Mouse (Mus musculus): ENCODE measurements around the gene Gtf2f2. TPM values are rescaled to one million over a fixed set of nuclear protein-coding genes. Genes with fewer than 3 reads are reported as not detected.
A peak's percentile ranks its signal among the peaks of the same experiment; 100 is the strongest.

Gene Gtf2f2
- 13.3 and 13.8 TPM in 2 replicates for polyA plus RNA-seq (2012; rRNA removed)

- Histone ChIP-seq H3K27ac (ENCODE audit: insufficient read depth, low read length) (no peak within 1 kb of the TSS), H3K4me3 (ENCODE audit: insufficient read depth, low read length) (peak within 1 kb of the TSS; percentile 63), H3K4me1 (ENCODE audit: control insufficient read depth, insufficient read depth, low read length) (no peaks in the 10 kb centered on the region)
- TF ChIP-seq CTCF (IDR thresholded peaks at IDR 0.05; ENCODE audit: extremely low read depth, insufficient read depth, low read length), result no peak
- TF ChIP-seq POLR2A (IDR thresholded peaks at IDR 0.05; ENCODE audit: extremely low read depth, insufficient read depth, low read length), result peak; percentile 31; the same call in 1 of the 2 replicates
Observed at GRCm38 (mm10) chr14:76010102-76011061, at the start of gene Gtf2f2. Gene Gtf2f2 (minus strand): TSS chr14:76010865.

DNA sequence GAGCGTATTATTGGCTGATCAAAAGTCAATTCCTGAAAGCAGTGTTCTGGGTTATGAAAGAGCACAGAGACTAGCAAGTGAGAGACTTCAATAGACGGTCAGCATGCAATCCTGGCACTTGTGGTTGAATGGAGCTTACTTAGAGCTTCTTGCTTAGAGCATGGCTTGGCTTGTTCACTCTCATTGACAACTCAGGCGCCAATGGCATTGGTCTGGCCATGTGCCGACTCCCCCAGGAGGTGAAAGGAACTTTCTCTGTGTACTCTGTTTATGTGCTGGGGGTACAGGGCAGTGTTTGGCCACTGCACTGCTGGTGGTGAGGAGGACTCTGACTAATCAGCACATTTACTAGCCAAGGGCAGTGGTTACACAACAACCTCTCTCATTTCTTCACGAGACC lies 48.8 kb upstream of the Gtf2f2 start:
- no peaks in the 10 kb centered on the region for H3K4me1 ChIP-seq (ENCODE audit: control insufficient read depth, insufficient read depth, low read length)
- no peak overlapping the region for H3K4me3 ChIP-seq (ENCODE audit: insufficient read depth, low read length)
- H3K27ac ChIP-seq (ENCODE audit: insufficient read depth, low read length), result no peak overlapping the region
- TF ChIP-seq CTCF (IDR thresholded peaks at IDR 0.05; ENCODE audit: extremely low read depth, insufficient read depth, low read length), result no peak
- TF ChIP-seq POLR2A (IDR thresholded peaks at IDR 0.05; ENCODE audit: extremely low read depth, insufficient read depth, low read length), result no peak

GRCm38 (mm10) chr14:76053726-76054125 lies 43.1 kb upstream of the Gtf2f2 start:
- H3K27ac ChIP-seq (ENCODE audit: insufficient read depth, low read length), result no peak overlapping the region
- no peak overlapping the region for H3K4me3 ChIP-seq (ENCODE audit: insufficient read depth, low read length)
- TF ChIP-seq CTCF (IDR thresholded peaks at IDR 0.05; ENCODE audit: extremely low read depth, insufficient read depth, low read length) (no peak), POLR2A (IDR thresholded peaks at IDR 0.05; ENCODE audit: extremely low read depth, insufficient read depth, low read length) (no peak)
- H3K4me1 ChIP-seq (ENCODE audit: control insufficient read depth, insufficient read depth, low read length), result no peaks in the 10 kb centered on the region

- TF ChIP-seq POLR2A (IDR thresholded peaks at IDR 0.05; ENCODE audit: extremely low read depth, insufficient read depth, low read length), result no peak
- TF ChIP-seq CTCF (IDR thresholded peaks at IDR 0.05; ENCODE audit: extremely low read depth, insufficient read depth, low read length), result no peak
- no peak overlapping the region for H3K27ac ChIP-seq (ENCODE audit: insufficient read depth, low read length)
- H3K4me3 ChIP-seq (ENCODE audit: insufficient read depth, low read length), result no peak overlapping the region
- H3K4me1 ChIP-seq (ENCODE audit: control insufficient read depth, insufficient read depth, low read length), result no peaks in the 10 kb centered on the region
Observed at GRCm38 (mm10) chr14:76051966-76052365, 41.3 kb upstream of the Gtf2f2 start.

- Histone ChIP-seq H3K4me3 (ENCODE audit: insufficient read depth, low read length) (no peak overlapping the region), H3K4me1 (ENCODE audit: control insufficient read depth, insufficient read depth, low read length) (no peaks in the 10 kb centered on the region; the same call in 1 of the 2 replicates), H3K27ac (ENCODE audit: insufficient read depth, low read length) (no peak overlapping the region)
- no peak for TF ChIP-seq POLR2A (IDR thresholded peaks at IDR 0.05; ENCODE audit: extremely low read depth, insufficient read depth, low read length)
- TF ChIP-seq CTCF (IDR thresholded peaks at IDR 0.05; ENCODE audit: extremely low read depth, insufficient read depth, low read length), result no peak
Observed at GRCm38 (mm10) chr14:76045767-76046166, 35.1 kb upstream of the Gtf2f2 start.

GRCm38 (mm10) chr14:76044164-76044557 lies 33.5 kb upstream of the Gtf2f2 start:
- H3K4me1 ChIP-seq (ENCODE audit: control insufficient read depth, insufficient read depth, low read length), result no peaks in the 10 kb centered on the region; the same call in 1 of the 2 replicates
- no peak overlapping the region for H3K27ac ChIP-seq (ENCODE audit: insufficient read depth, low read length)
- TF ChIP-seq POLR2A (IDR thresholded peaks at IDR 0.05; ENCODE audit: extremely low read depth, insufficient read depth, low read length) (no peak), CTCF (IDR thresholded peaks at IDR 0.05; ENCODE audit: extremely low read depth, insufficient read depth, low read length) (no peak)
- H3K4me3 ChIP-seq (ENCODE audit: insufficient read depth, low read length), result no peak overlapping the region

- no peak overlapping the region for H3K27ac ChIP-seq (ENCODE audit: insufficient read depth, low read length)
Observed at GRCm38 (mm10) chr14:76043251-76044163, 32.8 kb upstream of the Gtf2f2 start.

DNA sequence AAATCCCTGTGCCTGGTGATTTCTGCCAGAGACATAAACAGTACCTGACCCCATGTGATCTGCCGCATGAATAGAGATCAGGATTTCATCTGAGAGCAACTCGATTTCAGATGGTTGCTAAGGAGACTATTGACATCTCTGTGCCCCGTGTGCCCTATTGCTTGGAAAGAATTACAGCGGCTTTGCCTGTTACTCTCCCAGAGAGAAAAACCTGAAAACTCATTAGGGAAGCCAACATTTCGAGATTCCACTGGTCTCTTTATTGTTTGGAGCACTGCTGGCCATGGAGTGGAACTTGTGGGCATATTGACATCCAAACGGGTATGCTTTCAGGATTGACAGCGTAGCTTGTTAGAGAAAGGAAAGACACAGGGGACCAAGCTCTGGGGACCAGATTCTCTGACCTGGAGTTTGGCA lies 22.6 kb upstream of the Gtf2f2 start:
- TF ChIP-seq POLR2A (IDR thresholded peaks at IDR 0.05; ENCODE audit: extremely low read depth, insufficient read depth, low read length) (no peak), CTCF (IDR thresholded peaks at IDR 0.05; ENCODE audit: extremely low read depth, insufficient read depth, low read length) (no peak)
- Histone ChIP-seq H3K27ac (ENCODE audit: insufficient read depth, low read length) (peak overlapping the region; percentile 19; the same call in 1 of the 2 replicates), H3K4me3 (ENCODE audit: insufficient read depth, low read length) (no peak overlapping the region), H3K4me1 (ENCODE audit: control insufficient read depth, insufficient read depth, low read length) (no peaks in the 10 kb centered on the region; the same call in 1 of the 2 replicates)

More at GRCm38 (mm10) chr14:76043251-76044163, 32.8 kb upstream of the Gtf2f2 start:
- Histone ChIP-seq H3K4me3 (ENCODE audit: insufficient read depth, low read length) (no peak overlapping the region), H3K4me1 (ENCODE audit: control insufficient read depth, insufficient read depth, low read length) (no peaks in the 10 kb centered on the region; the same call in 1 of the 2 replicates)
- no peak for TF ChIP-seq CTCF (IDR thresholded peaks at IDR 0.05; ENCODE audit: extremely low read depth, insufficient read depth, low read length)
- no peak for TF ChIP-seq POLR2A (IDR thresholded peaks at IDR 0.05; ENCODE audit: extremely low read depth, insufficient read depth, low read length)

GRCm38 (mm10) chr14:76032671-76033136 lies 22.0 kb upstream of the Gtf2f2 start:
- Histone ChIP-seq H3K27ac (ENCODE audit: insufficient read depth, low read length) (0 out of 2 replicates have a peak overlapping the region, but pooled peaks have one; percentile 7), H3K4me3 (ENCODE audit: insufficient read depth, low read length) (no peak overlapping the region), H3K4me1 (ENCODE audit: control insufficient read depth, insufficient read depth, low read length) (no peaks in the 10 kb centered on the region; the same call in 1 of the 2 replicates)
- TF ChIP-seq CTCF (IDR thresholded peaks at IDR 0.05; ENCODE audit: extremely low read depth, insufficient read depth, low read length), result no peak
- TF ChIP-seq POLR2A (IDR thresholded peaks at IDR 0.05; ENCODE audit: extremely low read depth, insufficient read depth, low read length), result no peak
